Mouse (Mus musculus) bone marrow, adult 2 months (tissue): ENCODE results near the gene C1qtnf9.

Source experiments
- CTCF ChIP-seq: fragments of 200-500 bp; IDR thresholded peaks from 2 replicates; pipeline ENCODE4 v1.5.1; 2011; ENCODE audit warnings: low read length, control low read depth; ENCODE audit not compliant: control insufficient read depth, insufficient read depth
- POLR2A ChIP-seq: fragments of 200-500 bp; IDR thresholded peaks from 2 replicates; pipeline ENCODE4 v1.6.1; 2011; ENCODE audit warnings: low read depth, mild to moderate bottlenecking, control low read depth, low read length, borderline replicate concordance; ENCODE audit not compliant: control insufficient read depth

DNA sequence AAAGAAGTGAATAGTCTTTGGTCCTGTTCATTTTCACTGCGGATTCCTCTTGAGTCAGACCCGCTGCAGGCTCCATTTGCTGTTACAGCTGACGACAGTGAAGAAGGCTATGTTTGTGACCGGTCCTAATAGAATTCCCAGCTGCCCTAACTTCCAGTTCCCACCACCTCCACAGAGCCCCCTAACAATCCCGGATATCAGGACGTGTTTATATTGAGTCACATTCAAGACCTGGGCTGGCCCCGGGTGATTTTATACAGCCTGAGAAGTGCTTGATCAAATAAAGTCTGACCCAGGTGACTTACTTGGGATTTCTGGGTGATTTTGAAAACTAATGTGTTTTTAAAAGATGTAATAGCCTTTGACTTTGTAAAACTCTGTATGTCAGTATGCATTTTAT, 5.2 kb upstream of the C1qtnf9 start:
- TF ChIP-seq CTCF = no peak
- TF ChIP-seq POLR2A = no peak
